Mouse (Mus musculus): ENCODE data around the gene Mrtfa.

Mrtfa gene

GRCm38 (mm10) chr15:81156453-81156852, 34.1 kb downstream of the Mrtfa start:
- no peak for DNase-seq (ENCODE audit: low spot score in 2 of 2)

GRCm38 (mm10) chr15:81155845-81156244, 34.7 kb downstream of the Mrtfa start:
- DNase-seq (ENCODE audit: low spot score in 2 of 2), result no peak

- no peak for DNase-seq (ENCODE audit: low spot score in 2 of 2)
Measured at GRCm38 (mm10) chr15:81154846-81155624, 35.5 kb downstream of the Mrtfa start.

GRCm38 (mm10) chr15:81141956-81142576, 48.5 kb downstream of the Mrtfa start:
- DNase-seq (ENCODE audit: low spot score in 2 of 2), result no peak

GRCm38 (mm10) chr15:81140004-81140403, 50.6 kb downstream of the Mrtfa start:
- no peak for DNase-seq (ENCODE audit: low spot score in 2 of 2)

GRCm38 (mm10) chr15:81137298-81137697, 53.3 kb downstream of the Mrtfa start:
- DNase-seq (ENCODE audit: low spot score in 2 of 2), result no peak

- DNase-seq (ENCODE audit: low spot score in 2 of 2), result no peak
Measured at GRCm38 (mm10) chr15:81133781-81134180, 56.8 kb downstream of the Mrtfa start.

- no peak for DNase-seq (ENCODE audit: low spot score in 2 of 2)
Measured at GRCm38 (mm10) chr15:81131152-81131551, 59.4 kb downstream of the Mrtfa start.

GRCm38 (mm10) chr15:81129970-81130369, 60.6 kb downstream of the Mrtfa start:
- no peak for DNase-seq (ENCODE audit: low spot score in 2 of 2)

- no peak for DNase-seq (ENCODE audit: low spot score in 2 of 2)
Measured at GRCm38 (mm10) chr15:81128155-81128838, 62.3 kb downstream of the Mrtfa start.

GRCm38 (mm10) chr15:81124282-81124681, 66.3 kb downstream of the Mrtfa start:
- no peak for DNase-seq (ENCODE audit: low spot score in 2 of 2)

GRCm38 (mm10) chr15:81123122-81123521, 67.4 kb downstream of the Mrtfa start:
- no peak for DNase-seq (ENCODE audit: low spot score in 2 of 2)

GRCm38 (mm10) chr15:81122535-81122934, 68.0 kb downstream of the Mrtfa start:
- DNase-seq (ENCODE audit: low spot score in 2 of 2), result no peak

GRCm38 (mm10) chr15:81122078-81122477, 68.5 kb downstream of the Mrtfa start:
- DNase-seq (ENCODE audit: low spot score in 2 of 2), result no peak

- no peak for DNase-seq (ENCODE audit: low spot score in 2 of 2)
Measured at GRCm38 (mm10) chr15:81120946-81121345, 69.6 kb downstream of the Mrtfa start.

- DNase-seq (ENCODE audit: low spot score in 2 of 2), result no peak
Measured at GRCm38 (mm10) chr15:81120140-81120539, 70.4 kb downstream of the Mrtfa start.

GRCm38 (mm10) chr15:81118226-81118625, 72.3 kb downstream of the Mrtfa start:
- no peak for DNase-seq (ENCODE audit: low spot score in 2 of 2)

GRCm38 (mm10) chr15:81112589-81112988, 78.0 kb downstream of the Mrtfa start:
- no peak for DNase-seq (ENCODE audit: low spot score in 2 of 2)

GRCm38 (mm10) chr15:81110315-81110714, 80.2 kb downstream of the Mrtfa start:
- no peak for DNase-seq (ENCODE audit: low spot score in 2 of 2)

- no peak for DNase-seq (ENCODE audit: low spot score in 2 of 2)
Measured at GRCm38 (mm10) chr15:81105962-81106361, 84.6 kb downstream of the Mrtfa start.

- peak; percentile 54 to 69 for DNase-seq (ENCODE audit: low spot score in 2 of 2)
Measured at GRCm38 (mm10) chr15:81104585-81105259, 85.8 kb downstream of the Mrtfa start.

- DNase-seq (ENCODE audit: low spot score in 2 of 2), result no peak
Measured at GRCm38 (mm10) chr15:81103500-81103899, 87.1 kb downstream of the Mrtfa start.

Data from spleen, postnatal 4 days (tissue).